Mouse (Mus musculus) thymus, adult 2 months (tissue): ENCODE data around the gene Aktip. TPM values are rescaled to one million over a fixed set of nuclear protein-coding genes. Genes with fewer than 3 reads are reported as not detected.

Source experiments
- DNase-seq: peaks from one replicate; pipeline ENCODE4 v3.0.0; 2021
- H3K27ac ChIP-seq: fragments of 200-500 bp; 2 replicates; pipeline ENCODE4 v1.5.1; 2012; ENCODE audit warnings: low read length, control low read depth; ENCODE audit not compliant: control insufficient read depth, insufficient read depth
- H3K27me3 ChIP-seq: fragments of 200-500 bp; 2 replicates; pipeline ENCODE4 v1.6.1; 2012; ENCODE audit warnings: mild to moderate bottlenecking, low read length, moderate library complexity, mixed read lengths; ENCODE audit not compliant: control insufficient read depth, insufficient read depth
- H3K36me3 ChIP-seq: fragments of 200-500 bp; 2 replicates; pipeline ENCODE4 v1.6.1; 2012; ENCODE audit warnings: mild to moderate bottlenecking, low read length, moderate library complexity; ENCODE audit not compliant: control insufficient read depth, insufficient read depth
- H3K4me1 ChIP-seq: fragments of 200-500 bp; replicated peaks from 2 replicates; pipeline ENCODE4 v1.6.1; 2012; ENCODE audit warnings: low read length; ENCODE audit not compliant: control insufficient read depth, insufficient read depth
- H3K4me3 ChIP-seq: fragments of 200-500 bp; 2 replicates; pipeline ENCODE4 v1.5.1; 2012; ENCODE audit warnings: mild to moderate bottlenecking, low read length, control low read depth, moderate library complexity; ENCODE audit not compliant: control insufficient read depth, insufficient read depth
- CTCF ChIP-seq: fragments of 200-500 bp; IDR thresholded peaks from 2 replicates; pipeline ENCODE4 v1.5.1; 2012; ENCODE audit warnings: mild to moderate bottlenecking, control low read depth, low read length, moderate library complexity, borderline replicate concordance; ENCODE audit not compliant: control insufficient read depth, poor library complexity, insufficient read depth; ENCODE audit errors: extremely low read depth
- POLR2A ChIP-seq: fragments of 200-500 bp; IDR thresholded peaks from 2 replicates; pipeline ENCODE4 v1.6.1; 2012; ENCODE audit warnings: mild to moderate bottlenecking, low read length, control low read depth, moderate library complexity; ENCODE audit not compliant: control insufficient read depth, poor library complexity, insufficient read depth; ENCODE audit errors: extremely low read depth
- WGBS: fragments of 180-500 bp; shearing (Covaris S2); methylation state at CpG from one replicate; pipeline ENCODE4 v1.1.7; 2018; 5-methylcytosine and 5-hydroxymethylcytosine counted together
- polyA plus RNA-seq: library from polyadenylated mRNA; depleted of rRNA; stranded (reverse); fragments of >200 nt; gene quantifications from 2 replicates; pipeline ENCODE4 v1.2.3, GENCODE M21; 2012

Gene Aktip
- polyA plus RNA-seq, 1 experiment: 25.0 TPM

DNA sequence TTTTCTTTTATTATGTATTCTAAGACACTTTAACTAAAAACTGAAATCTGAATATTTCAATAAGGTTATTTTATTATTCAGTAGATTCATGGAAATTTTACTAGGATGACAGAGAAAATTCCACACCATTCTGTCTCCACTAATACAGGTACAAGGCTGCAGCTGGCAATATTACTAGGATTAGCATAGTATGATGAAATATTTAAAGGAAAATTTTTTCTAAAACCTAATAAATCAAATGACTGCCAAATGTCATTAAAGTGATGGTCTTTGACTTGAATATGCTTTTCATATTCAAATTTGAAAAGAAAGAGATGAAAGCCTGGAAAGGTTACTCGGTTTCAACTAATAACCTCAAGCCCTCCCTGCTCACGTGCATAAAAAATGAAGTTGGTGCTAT, 34.3 kb upstream of the Aktip start:
- Histone ChIP-seq H3K4me3 (no peak overlapping the region), H3K27me3 (no peaks in the 10 kb centered on the region), H3K36me3 (no peaks in the 10 kb centered on the region), H3K4me1 (no peaks in the 10 kb centered on the region), H3K27ac (no peak overlapping the region)
- WGBS: over 99% methylated on average over 2 of the region's 2 CpGs
- DNase-seq: no peak
- no peak for TF ChIP-seq POLR2A
- TF ChIP-seq CTCF: no peak

- 97% methylated on average over 7 of the region's 7 CpGs for WGBS
These were observed 27.7 kb upstream of the Aktip start for GRCm38 (mm10) chr8:91227421-91227841.

GRCm38 (mm10) chr8:91224227-91224626, 24.5 kb upstream of the Aktip start:
- DNase-seq: no peak
- Histone ChIP-seq H3K4me1 (no peaks in the 10 kb centered on the region), H3K27ac (no peak overlapping the region), H3K27me3 (no peaks in the 10 kb centered on the region), H3K4me3 (no peak overlapping the region), H3K36me3 (no peaks in the 10 kb centered on the region)
- TF ChIP-seq POLR2A: no peak
- TF ChIP-seq CTCF: no peak
- over 99% methylated on average over 7 of the region's 7 CpGs for WGBS

More at GRCm38 (mm10) chr8:91227421-91227841, 27.7 kb upstream of the Aktip start:
- no peak overlapping the region for H3K27ac ChIP-seq
- DNase-seq: no peak
- no peaks in the 10 kb centered on the region for H3K4me1 ChIP-seq
- no peaks in the 10 kb centered on the region for H3K27me3 ChIP-seq
- TF ChIP-seq CTCF (no peak), POLR2A (no peak)
- no peak overlapping the region for H3K4me3 ChIP-seq
- no peaks in the 10 kb centered on the region for H3K36me3 ChIP-seq

DNA sequence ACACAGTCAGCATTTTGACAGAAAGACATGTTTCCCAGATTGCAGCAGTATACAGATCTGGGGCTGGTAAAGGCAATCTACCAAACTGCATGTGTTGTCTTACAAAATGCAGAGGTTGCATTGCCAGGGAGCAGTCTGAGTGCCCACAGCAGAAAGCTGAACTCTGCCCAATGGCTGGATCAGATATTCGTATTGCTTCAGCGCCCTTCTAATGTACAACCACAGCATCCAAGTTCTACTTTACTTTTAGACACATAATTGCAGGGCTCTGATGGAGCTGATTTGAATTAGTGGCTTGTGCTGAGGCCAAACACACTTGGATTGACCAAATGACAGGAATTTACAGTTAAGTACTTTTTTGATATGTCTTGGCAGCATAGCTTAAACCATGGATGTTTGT, 22.1 kb upstream of the Aktip start:
- H3K4me1 ChIP-seq: no peaks in the 10 kb centered on the region
- no peaks in the 10 kb centered on the region for H3K36me3 ChIP-seq
- no peak for DNase-seq
- H3K27ac ChIP-seq: no peak overlapping the region
- TF ChIP-seq CTCF (no peak), POLR2A (no peak)
- H3K4me3 ChIP-seq: no peak overlapping the region
- 95% methylated on average over 2 of the region's 2 CpGs for WGBS
- no peaks in the 10 kb centered on the region for H3K27me3 ChIP-seq

- DNase-seq: no peak
- no peak for TF ChIP-seq POLR2A
- no peak for TF ChIP-seq CTCF
- Histone ChIP-seq H3K4me1 (peaks cover 4% of the 10 kb centered on the region), H3K27ac (no peak overlapping the region), H3K27me3 (no peaks in the 10 kb centered on the region), H3K36me3 (no peaks in the 10 kb centered on the region), H3K4me3 (no peak overlapping the region)
- 99% methylated on average over 4 of the region's 4 CpGs for WGBS
These were observed 18.5 kb upstream of the Aktip start for GRCm38 (mm10) chr8:91218271-91218670.

GRCm38 (mm10) chr8:91217062-91217905, 17.5 kb upstream of the Aktip start:
- Histone ChIP-seq H3K4me3 (no peak overlapping the region), H3K4me1 (peaks cover 4% of the 10 kb centered on the region), H3K36me3 (no peaks in the 10 kb centered on the region), H3K27ac (no peak overlapping the region), H3K27me3 (no peaks in the 10 kb centered on the region)
- DNase-seq: no peak
- no peak for TF ChIP-seq CTCF
- no peak for TF ChIP-seq POLR2A
- 84% methylated on average over 5 of the region's 5 CpGs for WGBS

- H3K27me3 ChIP-seq: no peaks in the 10 kb centered on the region
- H3K36me3 ChIP-seq: no peaks in the 10 kb centered on the region
- TF ChIP-seq POLR2A (no peak), CTCF (no peak)
- no peak overlapping the region for H3K27ac ChIP-seq
- DNase-seq: no peak
- WGBS: 76% methylated on average over 3 of the region's 3 CpGs
- H3K4me3 ChIP-seq: no peak overlapping the region
- peaks cover 4% of the 10 kb centered on the region for H3K4me1 ChIP-seq
These were observed 14.5 kb upstream of the Aktip start for GRCm38 (mm10) chr8:91214287-91214686.
